Mouse (Mus musculus) kidney, postnatal 0 days (tissue): ENCODE data around the gene Rnf126. TPM values are rescaled to one million over a fixed set of nuclear protein-coding genes. Genes with fewer than 3 reads are reported as not detected.

Experiments
- ATAC-seq: fragments of 200-750 bp; cut with Nextera tagmentation; replicated peaks from 2 replicates; pipeline ENCODE4 v1.8.0; 2017; ENCODE audit warnings: low read depth, moderate number of reproducible peaks, moderate TSS enrichment, moderate library complexity; ENCODE audit not compliant: low FRiP score
- DNase-seq: peaks from one replicate; pipeline ENCODE4 v3.0.0-alpha.2; 2016; ENCODE audit warnings: low spot score
- H3K27ac ChIP-seq: fragments of 300-500 bp; sonication (generic); 2 replicates; pipeline ENCODE4 v1.5.1; 2014; ENCODE audit warnings: mild to moderate bottlenecking
- H3K27me3 ChIP-seq: fragments of 300-500 bp; sonication (generic); 2 replicates; pipeline ENCODE4 v1.6.1; 2014; ENCODE audit warnings: low read length, mixed read lengths; ENCODE audit not compliant: insufficient read depth
- H3K36me3 ChIP-seq: fragments of 300-500 bp; sonication (generic); 2 replicates; pipeline ENCODE4 v1.6.1; 2014; ENCODE audit warnings: low read length, mixed read lengths; ENCODE audit not compliant: insufficient read depth
- H3K4me1 ChIP-seq: fragments of 300-500 bp; sonication (generic); replicated peaks from 2 replicates; pipeline ENCODE4 v1.6.1; 2014; ENCODE audit warnings: antibody characterized with exemption, low read length, mixed read lengths; ENCODE audit not compliant: insufficient read depth
- H3K4me2 ChIP-seq: fragments of 300-500 bp; sonication (generic); 2 replicates; pipeline ENCODE4 v1.6.1; 2014; ENCODE audit warnings: mild to moderate bottlenecking, low read length, moderate library complexity, mixed read lengths
- H3K4me3 ChIP-seq: fragments of 300-500 bp; sonication (generic); replicated peaks from 2 replicates; pipeline ENCODE4 v1.5.1; 2014; ENCODE audit warnings: low read depth, low read length
- H3K9ac ChIP-seq: fragments of 300-500 bp; sonication (generic); 2 replicates; pipeline ENCODE4 v1.6.1; 2014; ENCODE audit warnings: low read depth, low read length
- H3K9me3 ChIP-seq: fragments of 300-500 bp; sonication (generic); replicated peaks from 2 replicates; pipeline ENCODE4 v1.6.1; 2016; ENCODE audit warnings: low read length, inconsistent platforms, mixed read lengths
- CTCF ChIP-seq: IDR thresholded peaks from 2 replicates; pipeline ENCODE4 v1.5.1; 2016; ENCODE audit warnings: antibody characterized with exemption, low read depth, mild to moderate bottlenecking, moderate library complexity
- WGBS: fragments of 180-500 bp; shearing (Covaris S2); extraction: QIAGEN DNeasy Blood & Tissue Kit; methylation state at CpG from one replicate; pipeline ENCODE4 v1.1.7; 2014; 5-methylcytosine and 5-hydroxymethylcytosine counted together
- polyA plus RNA-seq: library from polyadenylated mRNA; unstranded; fragments of >200 nt; fragmentation: Nextera tagmentation; extraction: Ambion mirVana; gene quantifications from 2 replicates; pipeline ENCODE4 v1.2.1, GENCODE M21; 2015

The Rnf126 gene
- polyA plus RNA-seq, 1 experiment from 2014 or later: 82.4 TPM

- DNase-seq (peak; percentile 83), ATAC-seq (peak; percentile 70)
- Histone ChIP-seq H3K27ac (no peak within 1 kb of the TSS), H3K27me3 (no peaks in the 10 kb centered on the region), H3K9me3 (no peaks in the 10 kb centered on the region), H3K9ac (peak within 1 kb of the TSS; percentile 35; the same call in 1 of the 2 replicates), H3K4me1 (peaks cover 8% of the 10 kb centered on the region; the same call in 1 of the 2 replicates), H3K4me2 (peak within 1 kb of the TSS; percentile 65), H3K36me3 (peaks cover 24% of the 10 kb centered on the region), H3K4me3 (peak within 1 kb of the TSS; percentile 16; the same call in 1 of the 2 replicates)
- TF ChIP-seq CTCF: no peak
- WGBS: 2% methylated on average over 36 of the region's 36 CpGs
Observed at GRCm38 (mm10) chr10:79754856-79755516, 11.8 kb downstream of the Rnf126 start, which contains the start of gene Fgf22. Gene Fgf22 (plus strand): TSS chr10:79755076.

GRCm38 (mm10) chr10:79748496-79748895 lies 18.3 kb downstream of the Rnf126 start:
- Histone ChIP-seq H3K4me2 (no peak overlapping the region), H3K4me3 (no peak overlapping the region), H3K9me3 (no peaks in the 10 kb centered on the region), H3K4me1 (0 out of 2 replicates have a peak, but pooled peaks cover 5% of the 10 kb centered on the region), H3K27ac (no peak overlapping the region), H3K36me3 (peaks cover 10% of the 10 kb centered on the region; the same call in 1 of the 2 replicates), H3K27me3 (no peaks in the 10 kb centered on the region), H3K9ac (no peak overlapping the region)
- 78% methylated on average over 6 of the region's 6 CpGs for WGBS
- no peak for ATAC-seq
- no peak for DNase-seq
- no peak for TF ChIP-seq CTCF

GRCm38 (mm10) chr10:79746774-79747151 lies 20.0 kb downstream of the Rnf126 start:
- Histone ChIP-seq H3K27ac (no peak overlapping the region), H3K9me3 (no peaks in the 10 kb centered on the region), H3K36me3 (peaks cover 23% of the 10 kb centered on the region), H3K27me3 (no peaks in the 10 kb centered on the region), H3K9ac (0 out of 2 replicates have a peak overlapping the region, but pooled peaks have one; percentile 35), H3K4me2 (peak overlapping the region; percentile 49), H3K4me1 (0 out of 2 replicates have a peak, but pooled peaks cover 5% of the 10 kb centered on the region), H3K4me3 (peak overlapping the region; percentile 61; the same call in 1 of the 2 replicates)
- ATAC-seq (no peak), DNase-seq (no peak)
- no peak for TF ChIP-seq CTCF
- 23% methylated on average over 6 of the region's 6 CpGs for WGBS

- Histone ChIP-seq H3K4me3 (peak within 1 kb of the TSS; percentile 61), H3K27me3 (no peaks in the 10 kb centered on the region), H3K36me3 (peaks cover 29% of the 10 kb centered on the region), H3K27ac (no peak within 1 kb of the TSS), H3K4me2 (peak within 1 kb of the TSS; percentile 78), H3K9me3 (no peaks in the 10 kb centered on the region), H3K4me1 (0 out of 2 replicates have a peak, but pooled peaks cover 5% of the 10 kb centered on the region), H3K9ac (peak within 1 kb of the TSS; percentile 55)
- TF ChIP-seq CTCF: peak; percentile 58
- ATAC-seq (peak; percentile 92), DNase-seq (peak; percentile 99)
- 2% methylated on average over 38 of the region's 38 CpGs for WGBS
Observed at GRCm38 (mm10) chr10:79745898-79746773, 20.6 kb downstream of the Rnf126 start, which contains the start of gene Polrmt. Gene Polrmt (minus strand): TSS chr10:79746581.

GRCm38 (mm10) chr10:79745411-79745810 lies 21.3 kb downstream of the Rnf126 start:
- no peak overlapping the region for H3K27ac ChIP-seq
- H3K4me2 ChIP-seq: peak overlapping the region; percentile 78
- no peak overlapping the region for H3K4me3 ChIP-seq
- H3K36me3 ChIP-seq: peaks cover 37% of the 10 kb centered on the region
- no peak for DNase-seq
- ATAC-seq: no peak
- 79% methylated on average over 3 of the region's 3 CpGs for WGBS
- 0 out of 2 replicates have a peak, but pooled peaks cover 5% of the 10 kb centered on the region for H3K4me1 ChIP-seq
- H3K27me3 ChIP-seq: no peaks in the 10 kb centered on the region
- no peak overlapping the region for H3K9ac ChIP-seq
- no peaks in the 10 kb centered on the region for H3K9me3 ChIP-seq
- no peak for TF ChIP-seq CTCF
